Mouse (Mus musculus) stomach, postnatal 0 days (tissue): ENCODE measurements around the gene Atg2b. TPM values are rescaled to one million over a fixed set of nuclear protein-coding genes. Genes with fewer than 3 reads are reported as not detected.

Experiments used
- ATAC-seq: fragments of 200-750 bp; cut with Nextera tagmentation; 2 replicates; pipeline ENCODE4 v1.8.0; 2017; ENCODE audit not compliant: low FRiP score, low TSS enrichment
- DNase-seq: peaks from one replicate; pipeline ENCODE4 v3.0.0-alpha.2; 2016; ENCODE audit warnings: low spot score
- H3K27ac ChIP-seq: fragments of 300-500 bp; sonication (generic); replicated peaks from 2 replicates; pipeline ENCODE4 v1.5.1; 2014; ENCODE audit warnings: mild to moderate bottlenecking, control low read depth
- H3K27me3 ChIP-seq: fragments of 300-500 bp; sonication (generic); 2 replicates; pipeline ENCODE4 v1.6.1; 2014; ENCODE audit warnings: low read length; ENCODE audit not compliant: control insufficient read depth, insufficient read depth
- H3K36me3 ChIP-seq: fragments of 300-500 bp; sonication (generic); 2 replicates; pipeline ENCODE4 v1.6.1; 2014; ENCODE audit warnings: low read length, mixed read lengths; ENCODE audit not compliant: control insufficient read depth, insufficient read depth
- H3K4me1 ChIP-seq: fragments of 300-500 bp; sonication (generic); replicated peaks from 2 replicates; pipeline ENCODE4 v1.6.1; 2014; ENCODE audit warnings: antibody characterized with exemption; ENCODE audit not compliant: control insufficient read depth, insufficient read depth
- H3K4me2 ChIP-seq: fragments of 300-500 bp; sonication (generic); replicated peaks from 2 replicates; pipeline ENCODE4 v1.6.1; 2014; ENCODE audit warnings: low read depth, mild to moderate bottlenecking, control low read depth, moderate library complexity
- H3K4me3 ChIP-seq: fragments of 300-500 bp; sonication (generic); 2 replicates; pipeline ENCODE4 v1.5.1; 2014; ENCODE audit warnings: low read depth, low read length, control low read depth
- H3K9ac ChIP-seq: fragments of 300-500 bp; sonication (generic); 2 replicates; pipeline ENCODE4 v1.6.1; 2014; ENCODE audit warnings: mild to moderate bottlenecking, low read length, control low read depth, mixed read lengths
- H3K9me3 ChIP-seq: fragments of 300-500 bp; sonication (generic); 2 replicates; pipeline ENCODE4 v1.6.1; 2016; ENCODE audit warnings: low read length; ENCODE audit not compliant: control insufficient read depth
- CTCF ChIP-seq: IDR thresholded peaks from 2 replicates; pipeline ENCODE4 v1.5.1; 2016; ENCODE audit warnings: antibody characterized with exemption, low read depth, mild to moderate bottlenecking, moderate library complexity
- EP300 ChIP-seq: optimal IDR thresholded peaks from 2 replicates; pipeline ENCODE3; 2016; ENCODE audit warnings: antibody characterized with exemption
- WGBS: fragments of 180-500 bp; shearing (Covaris S2); extraction: QIAGEN DNeasy Blood & Tissue Kit; methylation state at CpG from one replicate; pipeline ENCODE4 v1.1.7; 2014; 5-methylcytosine and 5-hydroxymethylcytosine counted together
- polyA plus RNA-seq: library from polyadenylated mRNA; unstranded; fragments of >200 nt; fragmentation: Nextera tagmentation; extraction: Ambion mirVana; gene quantifications from 2 replicates; pipeline ENCODE4 v1.2.1, GENCODE M21; 2015

The Atg2b gene
- polyA plus RNA-seq, 1 experiment from 2014 or later: 4.4 TPM

DNA sequence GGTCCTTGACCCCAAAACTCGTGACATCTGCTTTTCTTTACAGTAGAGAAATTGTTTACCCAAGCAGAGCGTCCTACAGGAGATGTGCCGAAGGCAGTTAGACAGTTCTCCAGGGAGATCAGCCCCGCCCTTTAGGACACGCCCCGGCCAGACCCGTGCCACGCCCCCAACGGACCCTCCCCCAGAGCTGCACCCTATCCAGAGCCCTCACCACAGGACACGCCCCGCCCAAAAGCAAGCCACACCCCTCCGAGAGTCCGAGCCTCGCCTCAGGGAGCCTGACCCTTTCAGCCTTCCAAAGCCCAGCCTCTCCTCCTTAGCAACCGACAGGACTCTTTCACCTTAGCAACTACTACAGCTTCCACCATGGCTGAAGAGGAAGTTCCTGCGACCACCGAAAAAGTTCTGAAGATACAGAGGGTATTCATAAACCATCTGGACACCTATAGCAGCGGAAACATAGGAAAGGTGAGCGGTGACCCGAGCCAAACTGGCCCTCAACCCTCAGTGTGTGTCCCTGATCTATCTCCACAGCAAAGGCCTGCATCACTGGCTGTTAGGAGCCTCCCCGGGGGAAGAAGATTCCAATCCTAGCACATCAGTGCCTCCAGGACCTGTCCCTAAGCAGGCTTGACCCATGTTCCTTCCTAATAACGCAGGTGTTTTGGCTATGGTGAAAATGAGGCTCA lies 20.9 kb upstream of the Atg2b start, which contains the start of gene Ak7:
Gene Ak7 (plus strand): TSS at position 178 of the 689 bp plus-strand sequence.
- H3K4me2 ChIP-seq: peak within 1 kb of the TSS; percentile 36
- peak; percentile 84 for DNase-seq

GRCm38 (mm10) chr12:105700433-105700832 lies 15.4 kb upstream of the Atg2b start:
- Histone ChIP-seq H3K4me2 (no peak overlapping the region), H3K9me3 (no peaks in the 10 kb centered on the region), H3K27me3 (no peaks in the 10 kb centered on the region), H3K9ac (no peak overlapping the region), H3K36me3 (0 out of 2 replicates have a peak, but pooled peaks cover 2% of the 10 kb centered on the region), H3K4me3 (no peak overlapping the region), H3K4me1 (0 out of 2 replicates have a peak, but pooled peaks cover under 1% of the 10 kb centered on the region), H3K27ac (no peak overlapping the region)
- DNase-seq (no peak), ATAC-seq (no peak)
- 92% methylated on average over 12 of the region's 12 CpGs for WGBS
- TF ChIP-seq CTCF (no peak), EP300 (no peak)

More for the DNA sequence above, 20.9 kb upstream of the Atg2b start, which contains the start of gene Ak7:
- Histone ChIP-seq H3K36me3 (no peaks in the 10 kb centered on the region), H3K27ac (no peak within 1 kb of the TSS), H3K27me3 (no peaks in the 10 kb centered on the region), H3K4me3 (no peak within 1 kb of the TSS), H3K9ac (no peak within 1 kb of the TSS; the same call in 1 of the 2 replicates), H3K4me1 (0 out of 2 replicates have a peak, but pooled peaks cover 2% of the 10 kb centered on the region), H3K9me3 (no peaks in the 10 kb centered on the region)
- 14% methylated on average over 21 of the region's 22 CpGs for WGBS
- peak; percentile 96 for ATAC-seq
- TF ChIP-seq EP300 (no peak), CTCF (no peak)

- Histone ChIP-seq H3K9ac (no peak overlapping the region), H3K27ac (no peak overlapping the region), H3K36me3 (0 out of 2 replicates have a peak, but pooled peaks cover 2% of the 10 kb centered on the region), H3K27me3 (no peaks in the 10 kb centered on the region), H3K4me2 (no peak overlapping the region), H3K4me3 (no peak overlapping the region), H3K9me3 (no peaks in the 10 kb centered on the region), H3K4me1 (no peaks in the 10 kb centered on the region)
- DNase-seq: no peak
- ATAC-seq: no peak
- 89% methylated on average over 8 of the region's 8 CpGs for WGBS
- TF ChIP-seq CTCF: no peak
- TF ChIP-seq EP300: no peak
Measured at GRCm38 (mm10) chr12:105697104-105697780, 12.2 kb upstream of the Atg2b start.

GRCm38 (mm10) chr12:105695848-105696247 lies 10.8 kb upstream of the Atg2b start:
- TF ChIP-seq EP300 (no peak), CTCF (no peak)
- no peaks in the 10 kb centered on the region for H3K9me3 ChIP-seq
- 84% methylated on average over 7 of the region's 7 CpGs for WGBS
- no peak overlapping the region for H3K27ac ChIP-seq
- no peaks in the 10 kb centered on the region for H3K4me1 ChIP-seq
- no peak overlapping the region for H3K9ac ChIP-seq
- no peak for ATAC-seq
- H3K36me3 ChIP-seq: 0 out of 2 replicates have a peak, but pooled peaks cover 2% of the 10 kb centered on the region
- H3K4me3 ChIP-seq: no peak overlapping the region
- no peak overlapping the region for H3K4me2 ChIP-seq
- no peak for DNase-seq
- H3K27me3 ChIP-seq: no peaks in the 10 kb centered on the region

GRCm38 (mm10) chr12:105694021-105694420 lies 9.0 kb upstream of the Atg2b start:
- H3K4me3 ChIP-seq: no peak overlapping the region
- WGBS: 98% methylated on average over 2 of the region's 2 CpGs
- no peaks in the 10 kb centered on the region for H3K27me3 ChIP-seq
- DNase-seq (no peak), ATAC-seq (no peak)
- no peaks in the 10 kb centered on the region for H3K4me1 ChIP-seq
- H3K9me3 ChIP-seq: no peaks in the 10 kb centered on the region
- H3K4me2 ChIP-seq: no peak overlapping the region
- peaks cover 4% of the 10 kb centered on the region; the same call in 1 of the 2 replicates for H3K36me3 ChIP-seq
- no peak overlapping the region for H3K27ac ChIP-seq
- no peak overlapping the region for H3K9ac ChIP-seq
- TF ChIP-seq EP300 (no peak), CTCF (no peak)

DNA sequence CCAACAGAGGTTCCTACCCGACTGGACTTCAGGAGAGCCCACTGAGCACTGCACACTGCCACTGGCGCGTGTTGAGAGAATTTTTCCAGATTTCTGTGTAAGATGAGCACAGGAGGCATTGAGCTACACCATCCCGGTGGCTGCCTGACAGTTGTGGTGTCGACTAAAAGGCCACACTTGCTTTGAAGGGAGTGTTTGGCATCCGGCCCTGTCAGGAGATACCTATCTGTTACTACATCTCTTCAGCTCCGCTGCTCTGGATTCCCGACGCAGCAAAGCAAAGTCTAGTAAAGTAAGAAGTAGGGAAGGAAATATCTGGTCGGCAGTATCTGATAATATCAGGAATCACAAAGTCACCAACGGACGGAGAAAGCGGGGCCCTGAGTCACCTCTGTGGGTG lies 4.4 kb upstream of the Atg2b start:
- H3K4me3 ChIP-seq: no peak overlapping the region
- no peaks in the 10 kb centered on the region for H3K27me3 ChIP-seq
- no peaks in the 10 kb centered on the region for H3K4me1 ChIP-seq
- ATAC-seq (no peak), DNase-seq (no peak)
- no peaks in the 10 kb centered on the region for H3K9me3 ChIP-seq
- H3K4me2 ChIP-seq: no peak overlapping the region
- WGBS: 91% methylated on average over 13 of the region's 13 CpGs
- peaks cover 4% of the 10 kb centered on the region; the same call in 1 of the 2 replicates for H3K36me3 ChIP-seq
- H3K9ac ChIP-seq: no peak overlapping the region
- no peak overlapping the region for H3K27ac ChIP-seq
- TF ChIP-seq EP300 (no peak), CTCF (no peak)
